Mouse (Mus musculus) CH12.LX (cell line): Measurements from ENCODE around the gene Clrn2.

ENCODE experiments used
- CHD2 ChIP-seq: IDR thresholded peaks from 2 replicates; pipeline ENCODE4 v1.6.1; 2011; ENCODE audit warnings: low read length, improper control_type of control experiment
- CTCF ChIP-seq, 2 experiments: IDR thresholded peaks in 1 of 2; conservative IDR thresholded peaks in 1 of 2; 2 replicates each; pipeline ENCODE4 v1.5.1; 2011 to 2012; ENCODE audit warnings: low read depth in 2 of 2, low read length in 2 of 2, improper control_type of control experiment in 1 of 2, inconsistent platforms in 1 of 2, mild to moderate bottlenecking in 1 of 2, moderate library complexity in 1 of 2
- ELF1 ChIP-seq: IDR thresholded peaks from 2 replicates; pipeline ENCODE4 v1.6.1; 2014; ENCODE audit warnings: low read depth, mild to moderate bottlenecking, inconsistent platforms, low read length, improper control_type of control experiment
- EP300 ChIP-seq: IDR thresholded peaks from 2 replicates; pipeline ENCODE4 v1.6.1; 2011; ENCODE audit warnings: low read length, improper control_type of control experiment
- ETS1 ChIP-seq: conservative IDR thresholded peaks from 2 replicates; pipeline ENCODE4 v1.6.1; 2012; ENCODE audit warnings: low read depth, mild to moderate bottlenecking, inconsistent platforms, low read length, improper control_type of control experiment, moderate library complexity
- MAFK ChIP-seq: IDR thresholded peaks from 2 replicates; pipeline ENCODE4 v1.6.1; 2011; ENCODE audit warnings: low read length, improper control_type of control experiment; ENCODE audit not compliant: insufficient replicate concordance
- POLR2A ChIP-seq: IDR thresholded peaks from 2 replicates; pipeline ENCODE4 v1.6.1; 2011; ENCODE audit warnings: low read depth, mild to moderate bottlenecking, improper control_type of control experiment, low read length
- RAD21 ChIP-seq: IDR thresholded peaks from 2 replicates; pipeline ENCODE4 v1.6.1; 2011; ENCODE audit warnings: low read depth, mild to moderate bottlenecking, low read length, improper control_type of control experiment, moderate library complexity
- UBTF ChIP-seq: IDR thresholded peaks from 2 replicates; pipeline ENCODE4 v1.6.1; 2012; ENCODE audit warnings: low read depth, mild to moderate bottlenecking, inconsistent platforms, low read length, improper control_type of control experiment, moderate library complexity
- ZKSCAN1 ChIP-seq: IDR thresholded peaks from 2 replicates; pipeline ENCODE4 v1.6.1; 2012; ENCODE audit warnings: low read depth, inconsistent platforms, low read length, improper control_type of control experiment, borderline replicate concordance

- TF ChIP-seq CTCF (conservative IDR thresholded peaks at IDR 0.05 in 1 of 2, IDR thresholded peaks at IDR 0.05 in 1 of 2; ENCODE audit: low read depth in 2 of 2, low read length in 2 of 2): no peak
- no peak for TF ChIP-seq RAD21
- no peak for TF ChIP-seq EP300
- TF ChIP-seq ZKSCAN1: no peak
- TF ChIP-seq UBTF: no peak
- no peak for TF ChIP-seq MAFK
- no peak for TF ChIP-seq CHD2
- no peak for TF ChIP-seq ETS1
- no peak for TF ChIP-seq POLR2A
- TF ChIP-seq ELF1: no peak
These were observed 24.1 kb downstream of the Clrn2 start for GRCm38 (mm10) chr5:45477601-45478000.
